Mouse (Mus musculus) right cerebral cortex, adult 2 months (tissue): ENCODE data around the gene Ucma.
"Not testable (repeated sequence)": the region's sequence is repeated elsewhere in the genome, so short reads cannot be mapped to it uniquely, and the experiment has no call there.

Experiments used
- DNase-seq, 2 experiments: peaks; one replicate each; pipeline ENCODE4 v3.0.0; 2021 to 2022; ENCODE audit warnings: low spot score in 2 of 2

Gene Ucma

DNA sequence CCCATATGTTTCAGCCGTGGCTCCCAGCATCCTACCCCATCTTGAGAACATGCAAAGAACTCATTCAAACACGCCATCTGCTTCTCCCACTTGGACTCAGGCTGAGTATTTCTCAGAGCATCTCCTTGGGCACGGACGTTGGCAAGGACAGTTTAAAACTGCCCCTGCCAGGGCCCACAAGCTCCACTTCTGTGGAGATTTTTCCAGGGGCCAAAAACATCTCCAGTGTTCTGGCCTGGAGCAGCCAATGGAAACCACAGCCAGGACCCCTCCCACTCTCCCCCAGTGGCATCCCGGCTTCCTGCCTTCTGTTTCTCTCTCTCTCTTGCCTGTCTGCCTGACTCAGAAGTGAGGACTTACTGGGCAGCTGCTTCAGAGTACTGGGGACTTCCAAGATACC is at the start of gene Ucma:
TSS of gene Ucma (plus strand) at position 316 of the 400 bp plus-strand sequence.
- DNase-seq = peak; percentile 11 to 34

GRCm38 (mm10) chr2:4927391-4927790 is 48.5 kb upstream of the Ucma start:
- no peak for DNase-seq

DNA sequence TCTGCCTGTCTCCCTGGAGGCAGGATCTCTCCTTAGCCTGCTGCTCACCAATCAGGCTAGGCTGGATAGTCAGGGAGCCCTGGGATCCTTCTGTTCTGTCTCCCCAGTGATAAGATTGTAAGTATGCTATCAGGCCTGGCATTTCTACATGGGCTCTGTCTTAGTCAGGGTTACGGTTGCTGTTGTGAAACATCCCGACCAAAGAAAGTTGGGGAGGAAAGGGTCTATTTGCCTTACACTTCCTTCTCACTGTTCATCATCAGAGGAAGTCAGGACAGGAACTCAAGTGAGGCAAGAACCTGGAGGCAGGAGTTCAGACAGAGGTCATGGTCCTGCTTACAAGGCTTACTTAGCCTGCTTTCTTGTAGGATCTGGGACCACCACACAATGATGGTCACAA is 46.7 kb upstream of the Ucma start:
- no peak for DNase-seq

GRCm38 (mm10) chr2:4934516-4934915 is 41.4 kb upstream of the Ucma start:
- DNase-seq = no peak

GRCm38 (mm10) chr2:4937931-4938330 is 38.0 kb upstream of the Ucma start:
- no peak for DNase-seq

DNA sequence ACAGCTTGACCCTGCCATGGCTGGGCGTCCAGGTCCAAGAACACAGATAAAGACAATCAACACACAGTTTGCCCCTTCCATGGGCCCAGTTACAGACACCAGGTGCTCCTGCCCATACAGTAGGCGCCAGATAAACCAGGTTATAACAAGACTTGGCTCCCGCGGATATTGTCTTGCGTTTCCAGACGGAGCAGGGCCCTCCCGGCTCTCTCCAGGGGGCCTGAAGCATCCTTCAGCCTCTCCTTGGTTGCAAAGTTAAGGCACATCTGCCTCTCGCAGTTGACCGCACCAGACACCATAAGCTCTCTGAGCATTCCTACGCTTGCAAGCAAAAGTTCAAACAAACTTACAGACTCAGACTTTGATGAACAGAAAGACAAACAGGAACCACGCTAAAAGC is 35.1 kb upstream of the Ucma start:
- no peak for DNase-seq

- DNase-seq = not testable (repeated sequence)
Measured at GRCm38 (mm10) chr2:4949691-4950090, 26.2 kb upstream of the Ucma start.

DNA sequence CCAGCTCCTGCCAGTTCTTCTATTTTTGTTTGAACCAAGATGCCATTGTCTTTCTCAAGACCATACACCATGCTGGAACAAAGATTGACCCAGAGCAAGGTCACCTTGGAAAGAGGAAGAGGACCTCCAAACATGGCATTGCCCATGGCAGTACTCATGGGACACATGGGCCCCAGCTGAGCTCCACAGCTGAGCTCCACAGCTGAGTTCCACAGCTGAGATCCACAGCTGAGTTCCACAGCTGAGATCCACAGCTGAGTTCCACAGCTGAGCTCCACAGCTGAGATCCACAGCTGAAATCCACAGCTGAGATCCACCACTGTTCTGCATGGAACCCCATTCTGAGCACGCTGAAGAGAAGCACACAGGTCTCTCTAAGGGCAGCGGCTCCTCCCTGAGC is 24.9 kb upstream of the Ucma start:
- no peak for DNase-seq

- no peak for DNase-seq
Measured at GRCm38 (mm10) chr2:4954216-4954760, 21.6 kb upstream of the Ucma start.

DNA sequence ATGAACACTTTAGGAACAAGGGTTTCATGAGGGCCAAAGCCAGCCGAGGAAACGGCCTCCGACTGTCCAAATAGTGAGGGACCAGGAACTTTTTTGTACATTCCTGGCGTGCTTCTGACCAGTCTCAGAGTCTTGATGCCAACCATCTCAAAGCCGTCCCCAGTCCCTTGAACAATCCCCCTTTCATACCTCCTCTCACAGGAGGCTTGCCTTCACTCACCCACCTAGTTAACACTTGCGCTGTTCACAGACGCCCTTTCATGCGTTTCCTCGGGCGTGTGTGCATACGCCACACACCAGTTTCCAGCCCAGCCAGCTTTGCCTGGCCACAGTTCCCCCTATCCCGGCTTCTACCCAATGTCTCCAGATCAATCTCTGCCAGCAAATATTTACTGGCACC is 17.9 kb upstream of the Ucma start:
- DNase-seq = no peak

GRCm38 (mm10) chr2:4967806-4968205 is 8.1 kb upstream of the Ucma start:
- DNase-seq = no peak

GRCm38 (mm10) chr2:4969083-4969482 is 6.8 kb upstream of the Ucma start:
- no peak for DNase-seq

DNA sequence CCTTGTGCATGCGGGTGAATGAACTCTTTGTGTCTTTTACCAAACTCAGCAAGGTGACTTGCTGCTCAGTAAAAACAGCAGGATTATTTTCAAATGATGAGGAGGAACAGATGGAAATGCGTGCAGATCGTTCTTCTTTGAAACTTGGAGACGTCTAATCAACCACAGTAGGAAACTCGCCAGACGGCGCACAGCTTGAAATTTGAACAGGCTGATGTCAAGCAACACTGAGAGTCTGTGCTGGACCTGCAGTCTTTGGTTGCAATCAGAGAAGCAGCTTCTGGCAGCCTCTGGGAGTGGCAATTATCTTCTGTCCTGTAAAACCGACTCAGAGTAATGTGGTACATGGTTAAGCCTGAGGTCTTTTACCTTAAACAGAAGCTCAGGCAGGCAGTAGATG is 2.2 kb downstream of the Ucma start:
- DNase-seq = peak; percentile 21 to 25

- DNase-seq = no peak
Measured at GRCm38 (mm10) chr2:4983987-4984386, 8.1 kb downstream of the Ucma start.

- no peak for DNase-seq
Measured at GRCm38 (mm10) chr2:4985000-4985399, 9.1 kb downstream of the Ucma start.

GRCm38 (mm10) chr2:4986798-4987197 is 10.9 kb downstream of the Ucma start:
- no peak for DNase-seq

- DNase-seq = no peak
Measured at GRCm38 (mm10) chr2:4987388-4988180, 11.7 kb downstream of the Ucma start.

DNA sequence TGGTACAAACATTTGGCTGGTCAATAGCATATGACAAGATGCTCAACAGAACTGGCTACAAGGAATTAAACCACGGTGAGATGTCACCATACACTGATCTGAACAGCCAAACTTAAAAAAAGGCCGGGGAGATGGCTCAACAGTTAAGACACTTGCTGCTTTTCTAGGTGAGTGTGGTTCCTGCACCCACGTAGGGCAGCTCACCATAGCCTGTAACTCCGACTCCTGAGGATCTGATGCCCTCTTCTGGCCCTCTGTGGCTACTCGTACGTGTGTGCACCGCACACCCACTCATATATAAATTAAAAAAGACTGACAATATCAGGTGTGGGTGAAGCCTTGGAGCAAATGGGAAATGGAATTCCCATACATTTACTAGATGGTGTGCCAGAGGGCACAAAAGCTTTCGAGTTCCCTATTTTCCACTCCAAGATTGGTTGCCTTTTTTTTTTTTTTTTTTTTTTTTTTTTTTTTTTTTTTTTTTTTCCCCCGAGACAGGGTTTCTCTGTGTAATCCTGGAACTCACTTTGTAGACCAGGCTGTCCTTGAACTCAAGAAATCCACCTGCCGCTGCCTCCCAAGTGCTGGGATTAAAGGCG is 13.0 kb downstream of the Ucma start:
- DNase-seq = no peak

DNA sequence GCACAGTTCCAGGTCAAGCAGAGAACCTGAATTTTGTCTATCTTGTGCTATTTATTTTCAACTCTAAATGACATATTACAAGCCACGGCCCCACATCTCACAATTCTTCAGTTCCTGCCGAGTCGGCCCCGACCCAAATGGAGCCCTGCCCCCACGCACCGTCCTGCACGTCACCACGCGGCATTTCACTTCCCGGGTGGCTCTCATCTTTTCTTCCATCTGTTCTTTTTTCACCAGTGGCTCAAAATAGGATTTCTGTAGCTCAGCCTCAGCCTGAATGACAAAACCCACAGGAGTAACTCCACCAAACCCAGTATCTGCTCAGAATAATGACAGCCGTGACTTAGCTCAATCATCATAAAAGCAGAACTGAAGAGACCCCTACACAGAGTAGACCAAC is 17.7 kb downstream of the Ucma start:
- DNase-seq = peak; percentile 59 to 60

DNA sequence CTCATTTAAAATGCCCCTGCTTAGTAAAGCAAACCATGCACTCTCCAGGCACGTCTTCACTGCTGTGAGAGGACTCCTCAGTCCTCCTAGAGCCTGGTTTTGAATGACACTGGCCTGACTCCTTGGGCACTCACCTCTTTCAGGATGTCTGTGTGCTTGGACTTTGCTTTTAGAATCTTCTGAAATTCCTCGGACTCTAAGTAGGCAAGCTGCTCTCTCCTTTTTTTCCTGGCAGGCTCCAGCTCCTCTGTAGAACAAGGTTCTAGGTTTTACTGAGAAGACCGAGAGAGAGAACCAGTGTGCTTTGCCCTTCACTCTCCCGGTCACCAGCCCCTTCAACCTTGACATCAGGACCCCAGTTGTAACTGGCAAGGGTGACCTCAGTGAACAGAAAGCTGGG is 18.5 kb downstream of the Ucma start:
- no peak for DNase-seq

DNA sequence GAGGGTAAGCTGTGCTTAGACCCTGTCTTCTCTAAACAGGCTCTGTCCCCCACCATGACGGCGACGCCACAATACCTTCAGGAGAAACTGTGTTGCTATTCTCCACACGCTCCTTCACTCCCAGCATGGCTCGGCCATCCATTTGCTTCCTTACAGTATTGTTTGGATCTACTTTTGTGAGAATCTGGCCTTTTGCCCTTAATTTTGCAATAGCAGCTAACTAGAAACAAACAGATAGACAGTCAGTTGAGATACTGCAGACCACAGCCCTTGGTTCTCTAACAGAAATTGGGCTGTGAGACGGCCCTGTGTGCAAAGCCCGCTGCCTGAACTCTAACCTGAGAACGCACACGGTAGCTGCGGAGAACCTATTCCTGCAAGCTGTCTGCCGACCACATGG is 19.7 kb downstream of the Ucma start:
- DNase-seq = no peak

DNA sequence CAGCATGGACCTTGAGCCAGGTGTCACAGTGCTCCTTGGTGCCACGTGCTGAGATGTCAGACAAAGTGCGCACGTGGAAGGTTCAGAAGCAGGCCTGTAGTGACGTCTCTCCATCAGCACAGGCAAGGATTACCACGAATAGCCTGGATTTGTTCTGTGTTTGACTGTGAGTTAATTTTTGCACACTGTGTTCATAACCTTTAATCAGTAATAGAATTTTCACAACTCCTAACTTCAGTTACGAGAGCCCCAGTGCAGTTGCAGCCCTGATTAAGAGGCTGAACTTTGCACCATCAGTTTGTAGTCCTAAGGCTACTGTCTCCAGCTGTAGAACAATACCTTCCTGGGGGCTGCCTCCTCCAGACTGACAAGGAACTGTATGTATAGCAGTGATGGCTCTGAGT is 20.5 kb downstream of the Ucma start:
- no peak for DNase-seq

- no peak for DNase-seq
Measured at GRCm38 (mm10) chr2:4998905-4999304, 23.0 kb downstream of the Ucma start.
